Mouse (Mus musculus) bone marrow, adult 2 months (tissue): ENCODE data around the gene Igf2bp3.

Source experiments
- CTCF ChIP-seq: fragments of 200-500 bp; IDR thresholded peaks from 2 replicates; pipeline ENCODE4 v1.5.1; 2011; ENCODE audit warnings: low read length, control low read depth; ENCODE audit not compliant: control insufficient read depth, insufficient read depth
- POLR2A ChIP-seq: fragments of 200-500 bp; IDR thresholded peaks from 2 replicates; pipeline ENCODE4 v1.6.1; 2011; ENCODE audit warnings: low read depth, mild to moderate bottlenecking, control low read depth, low read length, borderline replicate concordance; ENCODE audit not compliant: control insufficient read depth

DNA sequence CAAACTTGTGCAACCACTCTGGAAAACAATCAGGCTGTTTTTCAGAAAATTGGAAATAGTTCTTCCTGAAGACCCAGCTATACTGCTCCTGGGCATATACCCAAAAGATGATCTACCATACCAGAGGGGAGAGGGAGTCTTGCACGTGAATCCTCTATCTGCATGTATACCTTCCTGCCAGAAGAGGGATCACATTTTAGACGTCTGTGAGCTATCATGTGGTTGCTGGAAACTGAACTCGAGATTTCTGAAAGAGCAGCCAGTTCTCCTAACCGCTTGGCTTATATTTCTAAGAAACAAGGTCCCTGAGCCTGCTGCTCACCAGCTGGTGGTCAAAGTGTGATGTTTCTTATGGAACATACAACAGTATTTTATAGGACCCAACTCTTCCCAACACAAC, 146.4 kb downstream of the Igf2bp3 start:
- TF ChIP-seq CTCF, result no peak
- no peak for TF ChIP-seq POLR2A
